In the genomic region with DNA sequence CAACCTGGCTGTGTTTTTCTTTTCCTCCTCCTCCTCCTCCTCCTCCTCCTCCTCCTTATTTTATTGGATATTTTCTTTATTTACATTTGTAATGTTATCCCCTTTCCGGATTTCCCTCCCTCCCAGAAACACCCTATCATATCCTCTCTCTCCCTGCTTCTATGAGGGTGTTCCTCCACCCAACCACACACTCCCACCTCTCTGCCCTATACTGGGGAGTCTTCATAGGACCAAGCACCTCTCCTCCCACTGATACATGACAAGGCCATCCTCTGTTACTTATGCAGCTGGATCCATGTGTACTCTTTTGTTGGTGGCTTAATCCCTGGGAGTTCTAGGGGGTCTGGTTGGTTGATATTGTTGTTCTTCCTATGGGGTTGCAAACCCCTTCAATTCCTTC, we compare ENCODE assay signal across 33 mouse cellular contexts.
"Had no signal": no experiment of that assay in that cellular context is flagged by ENCODE, and none has a peak within 500 bp of the region (broad histone marks: within the 10 kb centered on the region; RNA-seq: fewer than 3 reads in every experiment).

No protein-coding gene starts in this region.

- H3K9me3 ChIP-seq: limb, embryonic 10.5 days; limb, embryonic 12.5 days; limb, embryonic 13.5 days; limb, embryonic 15.5 days; liver, embryonic 12.5 days; liver, embryonic 13.5 days; liver, embryonic 15.5 days; lung, embryonic 15.5 days; megakaryocyte, embryonic 14.5 days; midbrain, embryonic 10.5 days; midbrain, embryonic 12.5 days; midbrain, embryonic 13.5 days; midbrain, embryonic 15.5 days; neural tube, embryonic 12.5 days; neural tube, embryonic 13.5 days had no signal

- H3K9ac ChIP-seq: limb, embryonic 12.5 days; limb, embryonic 13.5 days; limb, embryonic 15.5 days; liver, embryonic 12.5 days; liver, embryonic 13.5 days; liver, embryonic 14.5 days; liver, embryonic 15.5 days; liver, postnatal 0 days; lung, embryonic 14.5 days; lung, embryonic 15.5 days; midbrain, embryonic 12.5 days; midbrain, embryonic 13.5 days; midbrain, embryonic 15.5 days; neural tube, embryonic 12.5 days; neural tube, embryonic 13.5 days had no signal

- H3K4me1 ChIP-seq: limb, embryonic 12.5 days; limb, embryonic 13.5 days; limb, embryonic 15.5 days; liver, embryonic 12.5 days; liver, embryonic 13.5 days; liver, embryonic 15.5 days; lung, embryonic 15.5 days; megakaryocyte, embryonic 14.5 days; midbrain, embryonic 10.5 days; midbrain, embryonic 12.5 days; midbrain, embryonic 13.5 days; midbrain, embryonic 15.5 days; neural tube, embryonic 12.5 days; neural tube, embryonic 13.5 days had no signal

- H3K27me3 ChIP-seq: limb, embryonic 12.5 days; limb, embryonic 13.5 days; limb, embryonic 15.5 days; liver, embryonic 12.5 days; liver, embryonic 13.5 days; liver, embryonic 15.5 days; lung, embryonic 15.5 days; megakaryocyte, embryonic 14.5 days; midbrain, embryonic 12.5 days; midbrain, embryonic 13.5 days; midbrain, embryonic 15.5 days; neural tube, embryonic 12.5 days; neural tube, embryonic 13.5 days had no signal

- H3K4me2 ChIP-seq: limb, embryonic 12.5 days; limb, embryonic 13.5 days; limb, embryonic 15.5 days; liver, embryonic 11.5 days; liver, embryonic 12.5 days; liver, embryonic 13.5 days; liver, embryonic 15.5 days; lung, embryonic 14.5 days; lung, embryonic 15.5 days; midbrain, embryonic 11.5 days; midbrain, embryonic 12.5 days; midbrain, embryonic 13.5 days; midbrain, embryonic 15.5 days; neural tube, embryonic 12.5 days; neural tube, embryonic 13.5 days had no signal

- ATAC-seq: liver, embryonic 12.5 days; liver, postnatal 0 days; lung, postnatal 0 days; midbrain, embryonic 13.5 days; midbrain, embryonic 15.5 days; midbrain, embryonic 16.5 days had no signal

- H3K4me3 ChIP-seq: limb, embryonic 10.5 days; limb, embryonic 12.5 days; limb, embryonic 13.5 days; limb, embryonic 15.5 days; liver, embryonic 12.5 days; liver, embryonic 13.5 days; liver, embryonic 15.5 days; lung, embryonic 15.5 days; megakaryocyte, embryonic 14.5 days; midbrain, embryonic 10.5 days; midbrain, embryonic 12.5 days; midbrain, embryonic 13.5 days; midbrain, embryonic 15.5 days; myocyte; neural tube, embryonic 12.5 days; neural tube, embryonic 13.5 days had no signal

- DNase-seq: left cerebral cortex, postnatal 4 days; liver; liver, embryonic 13.5 days; liver, postnatal 0 days; lung, adult 18-20 months; lung, adult 2 months; lung, postnatal 10 days; lung, postnatal 14 days; lung, postnatal 36 days; lung, postnatal 4 days; midbrain, embryonic 14.5 days had no signal

- H3K27ac ChIP-seq: limb, embryonic 10.5 days; limb, embryonic 12.5 days; limb, embryonic 13.5 days; limb, embryonic 15.5 days; liver, embryonic 12.5 days; liver, embryonic 13.5 days; liver, embryonic 14.5 days; liver, embryonic 15.5 days; lung, embryonic 15.5 days; macrophage; midbrain, embryonic 10.5 days; midbrain, embryonic 12.5 days; midbrain, embryonic 13.5 days; midbrain, embryonic 15.5 days; neural tube, embryonic 12.5 days; neural tube, embryonic 13.5 days had no signal

- H3K36me3 ChIP-seq: limb, embryonic 10.5 days; limb, embryonic 12.5 days; limb, embryonic 13.5 days; limb, embryonic 15.5 days; liver, embryonic 12.5 days; liver, embryonic 13.5 days; liver, embryonic 15.5 days; lung, embryonic 15.5 days; midbrain, embryonic 10.5 days; midbrain, embryonic 12.5 days; midbrain, embryonic 13.5 days; midbrain, embryonic 15.5 days; neural tube, embryonic 12.5 days; neural tube, embryonic 13.5 days had no signal
